Mouse (Mus musculus): Measurements from ENCODE around the gene Rtkn. TPM values are rescaled to one million over a fixed set of nuclear protein-coding genes. Genes with fewer than 3 reads are reported as not detected.
A peak's percentile ranks its signal among the peaks of the same experiment; 100 is the strongest.

Rtkn gene
- polyA plus RNA-seq, 1 experiment from 2014 or later: 74.1 TPM

DNA sequence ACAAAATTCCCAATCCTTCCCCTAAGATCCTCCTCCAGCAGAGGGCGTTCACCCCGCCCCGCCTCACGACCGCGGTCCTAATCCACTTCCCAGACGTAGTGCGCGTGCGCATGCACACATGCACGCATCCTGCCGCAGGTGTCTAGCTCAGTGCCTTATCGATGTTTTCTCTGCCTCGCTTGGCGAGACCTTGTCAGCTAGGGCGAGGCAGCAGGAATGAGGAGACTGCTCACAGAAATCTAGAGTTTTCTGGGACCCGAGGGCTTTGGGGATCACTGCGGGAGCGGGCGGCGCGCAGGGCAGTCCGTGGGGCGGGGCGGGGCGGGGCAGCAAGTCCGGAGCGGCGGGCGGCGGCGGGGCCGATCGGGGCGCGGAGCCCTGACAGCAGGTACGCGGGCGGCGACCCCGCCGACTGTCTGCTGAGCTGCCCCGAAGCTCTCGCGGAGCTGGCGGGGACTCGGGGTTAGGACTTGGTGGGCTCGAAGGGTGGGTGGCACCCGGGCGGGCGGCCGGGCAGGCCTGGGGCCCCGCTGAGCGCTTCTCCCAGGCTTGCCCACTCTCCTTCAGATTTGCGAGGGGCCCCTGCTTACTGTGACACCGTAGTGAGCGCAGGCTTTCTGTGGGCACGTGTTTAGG is 30.5 kb downstream of the Rtkn start, which contains the start of gene Dctn1:
Gene Dctn1, plus strand, starts transcription at position 314 of the 636 bp plus-strand sequence.
- Histone ChIP-seq H3K27ac (peak within 1 kb of the TSS; percentile 80), H3K9ac (peak within 1 kb of the TSS; percentile 87), H3K4me1 (peaks cover 53% of the 10 kb centered on the region), H3K4me2 (replicated peaks) (peak within 1 kb of the TSS; percentile 84), H3K36me3 (no peaks in the 10 kb centered on the region), H3K9me3 (no peaks in the 10 kb centered on the region), H3K27me3 (peaks cover 23% of the 10 kb centered on the region), H3K4me3 (peak within 1 kb of the TSS; percentile 78)
- under 1% methylated on average over 44 of the region's 58 CpGs for WGBS
- peak; percentile 86 for ATAC-seq (ENCODE audit: low FRiP score, low read depth)

GRCm38 (mm10) chr6:83166243-83166630 is 31.0 kb downstream of the Rtkn start:
- peak overlapping the region; percentile 80; the same call in 1 of the 2 replicates for H3K27ac ChIP-seq
- no peaks in the 10 kb centered on the region for H3K9me3 ChIP-seq
- WGBS: under 1% methylated on average over 12 of the region's 12 CpGs
- H3K4me1 ChIP-seq: peaks cover 50% of the 10 kb centered on the region
- H3K27me3 ChIP-seq: peaks cover 17% of the 10 kb centered on the region
- H3K4me3 ChIP-seq: peak overlapping the region; percentile 78
- no peaks in the 10 kb centered on the region for H3K36me3 ChIP-seq
- ATAC-seq (ENCODE audit: low FRiP score, low read depth): peak; percentile 34
- H3K9ac ChIP-seq: peak overlapping the region; percentile 87
- peak overlapping the region; percentile 84 for H3K4me2 ChIP-seq (replicated peaks)

DNA sequence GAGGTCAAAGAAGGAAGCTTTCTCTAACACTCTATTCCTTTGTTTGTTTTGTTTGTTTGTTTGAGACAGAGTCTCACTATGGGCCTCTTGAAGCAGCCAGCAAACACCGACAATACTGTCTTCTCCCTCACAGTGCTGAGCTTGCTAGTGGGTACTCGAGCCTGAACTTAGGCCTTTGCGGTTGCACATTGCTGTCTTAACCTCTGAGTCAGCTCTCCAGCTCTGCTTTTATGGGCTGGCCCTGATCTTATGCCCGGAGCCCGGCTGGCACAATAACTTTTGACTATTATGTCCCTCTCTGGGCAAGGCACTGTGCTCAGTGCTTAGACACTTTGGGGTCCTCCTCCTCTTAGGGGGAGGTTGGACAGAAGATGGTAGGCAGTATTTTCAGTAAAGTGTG is 34.6 kb downstream of the Rtkn start:
- H3K9me3 ChIP-seq: no peaks in the 10 kb centered on the region
- peaks cover 33% of the 10 kb centered on the region for H3K4me1 ChIP-seq
- H3K27ac ChIP-seq: no peak overlapping the region
- H3K4me2 ChIP-seq (replicated peaks): no peak overlapping the region
- 81% methylated on average over 5 of the region's 5 CpGs for WGBS
- H3K9ac ChIP-seq: peak overlapping the region; percentile 14; the same call in 1 of the 2 replicates
- no peak for ATAC-seq (ENCODE audit: low FRiP score, low read depth)
- no peaks in the 10 kb centered on the region for H3K27me3 ChIP-seq
- no peak overlapping the region for H3K4me3 ChIP-seq
- no peaks in the 10 kb centered on the region for H3K36me3 ChIP-seq

- no peak overlapping the region for H3K4me2 ChIP-seq (replicated peaks)
- H3K4me1 ChIP-seq: peaks cover 29% of the 10 kb centered on the region
- H3K36me3 ChIP-seq: peaks cover 3% of the 10 kb centered on the region
- 83% methylated on average over 5 of the region's 5 CpGs for WGBS
- no peak for ATAC-seq (ENCODE audit: low FRiP score, low read depth)
- H3K9ac ChIP-seq: peak overlapping the region; percentile 2; the same call in 1 of the 2 replicates
- H3K27ac ChIP-seq: no peak overlapping the region
- H3K9me3 ChIP-seq: no peaks in the 10 kb centered on the region
- H3K4me3 ChIP-seq: no peak overlapping the region
- H3K27me3 ChIP-seq: no peaks in the 10 kb centered on the region
These were observed 35.8 kb downstream of the Rtkn start for GRCm38 (mm10) chr6:83171063-83171462.

DNA sequence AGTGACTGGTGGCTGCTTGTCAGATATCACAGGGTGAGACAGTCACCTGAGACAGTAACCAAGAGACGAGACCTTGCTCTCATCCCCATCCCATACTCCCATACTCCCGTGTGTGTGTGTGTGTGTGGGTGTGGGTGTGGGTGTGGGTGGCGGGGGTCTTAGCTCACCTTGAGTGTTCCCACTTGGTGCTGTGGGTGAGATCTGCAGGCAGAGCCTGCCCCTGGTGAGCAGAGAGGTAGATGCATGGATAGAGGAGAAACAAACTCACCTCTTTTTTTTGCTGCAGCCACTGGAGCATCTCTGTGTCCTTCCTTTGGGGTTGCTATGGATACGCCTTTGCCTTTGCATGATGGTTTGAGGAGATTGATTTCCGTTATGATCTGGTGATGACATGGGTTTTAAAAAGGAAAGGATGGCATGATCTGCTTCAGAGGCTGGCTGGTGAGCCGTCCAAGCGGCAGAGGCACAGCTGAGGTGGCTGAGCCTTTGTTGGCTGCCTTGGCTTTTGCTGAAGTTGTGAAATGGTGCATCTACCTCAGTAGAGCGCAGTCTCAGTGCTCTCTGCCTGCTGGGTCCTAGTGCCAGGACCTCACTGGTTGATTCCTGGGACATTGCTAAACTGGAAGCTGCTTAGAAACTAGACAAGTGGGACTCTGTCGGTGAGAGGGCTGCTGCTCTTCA is 37.1 kb downstream of the Rtkn start:
- H3K4me1 ChIP-seq: peaks cover 19% of the 10 kb centered on the region
- H3K4me2 ChIP-seq (replicated peaks): no peak overlapping the region
- no peak overlapping the region for H3K4me3 ChIP-seq
- no peaks in the 10 kb centered on the region for H3K27me3 ChIP-seq
- peaks cover 10% of the 10 kb centered on the region for H3K36me3 ChIP-seq
- no peaks in the 10 kb centered on the region for H3K9me3 ChIP-seq
- H3K27ac ChIP-seq: no peak overlapping the region
- ATAC-seq (ENCODE audit: low FRiP score, low read depth): no peak
- 66% methylated on average over 9 of the region's 9 CpGs for WGBS
- no peak overlapping the region for H3K9ac ChIP-seq

DNA sequence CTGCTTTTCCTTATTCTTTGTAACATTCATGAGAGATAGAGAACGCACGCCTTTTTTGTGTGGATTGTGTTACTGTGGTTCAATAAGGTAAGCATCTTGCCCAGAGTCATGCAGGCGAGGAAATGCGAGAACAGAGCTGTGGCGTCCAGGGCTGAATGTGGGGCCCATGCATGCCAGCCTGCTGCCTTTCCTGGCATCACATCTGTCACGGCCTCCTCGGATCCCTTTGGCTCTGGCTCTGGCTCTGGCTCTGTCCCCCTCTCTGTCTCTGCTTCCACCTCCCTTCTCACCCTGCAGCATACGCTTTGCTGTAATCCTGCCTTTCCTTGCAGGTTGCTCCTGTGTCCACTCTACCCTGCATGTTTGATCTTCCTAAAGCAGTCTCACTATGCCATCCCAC is 40.7 kb downstream of the Rtkn start:
- peaks cover 14% of the 10 kb centered on the region for H3K4me1 ChIP-seq
- no peak overlapping the region for H3K4me2 ChIP-seq (replicated peaks)
- no peaks in the 10 kb centered on the region for H3K9me3 ChIP-seq
- no peak overlapping the region for H3K9ac ChIP-seq
- H3K36me3 ChIP-seq: peaks cover 12% of the 10 kb centered on the region
- 83% methylated on average over 8 of the region's 8 CpGs for WGBS
- H3K4me3 ChIP-seq: no peak overlapping the region
- no peak overlapping the region for H3K27ac ChIP-seq
- H3K27me3 ChIP-seq: no peaks in the 10 kb centered on the region
- no peak for ATAC-seq (ENCODE audit: low FRiP score, low read depth)

DNA sequence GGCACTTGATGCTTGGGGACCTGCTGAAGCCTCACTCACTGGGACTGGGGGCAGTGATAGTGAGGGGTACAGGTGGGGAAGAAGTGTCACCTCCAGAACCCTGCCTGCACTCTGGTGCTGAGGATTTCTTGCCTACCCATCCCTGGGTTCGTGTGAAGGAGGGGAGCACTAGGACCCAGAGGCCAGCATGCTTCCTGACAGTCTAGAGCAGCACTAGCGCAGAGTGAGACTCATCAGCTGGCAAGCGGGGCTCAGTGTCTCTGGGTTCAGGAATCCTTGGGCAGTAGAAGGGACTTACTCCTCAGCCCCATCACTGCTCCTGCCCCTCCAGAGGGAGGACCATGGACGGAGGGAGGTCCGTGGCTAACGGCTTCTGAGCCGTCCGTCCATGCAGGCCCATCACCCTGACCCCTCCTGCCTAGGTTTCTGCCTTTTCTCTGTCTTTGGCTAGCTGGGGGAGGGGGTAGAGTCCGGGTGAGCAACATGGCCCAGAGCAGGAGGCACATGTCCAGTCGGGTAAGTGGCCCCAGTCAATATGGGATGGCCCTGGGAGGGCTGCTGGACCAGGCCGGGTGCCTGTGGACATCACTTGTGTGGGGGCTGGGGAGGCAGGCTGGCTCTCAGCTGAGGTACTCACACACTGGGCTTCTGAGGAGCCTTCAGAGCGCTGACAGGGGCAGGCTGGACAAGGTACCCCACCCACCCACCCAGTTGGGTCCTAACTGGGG is 44.3 kb downstream of the Rtkn start:
- 24% methylated on average over 12 of the region's 12 CpGs for WGBS
- ATAC-seq (ENCODE audit: low FRiP score, low read depth): peak; percentile 34; the same call in 1 of the 2 replicates
- peaks cover 14% of the 10 kb centered on the region for H3K4me1 ChIP-seq
- H3K4me3 ChIP-seq: peak overlapping the region; percentile 36
- no peaks in the 10 kb centered on the region for H3K9me3 ChIP-seq
- peaks cover 37% of the 10 kb centered on the region for H3K36me3 ChIP-seq
- H3K4me2 ChIP-seq (replicated peaks): peak overlapping the region; percentile 67
- H3K9ac ChIP-seq: peak overlapping the region; percentile 68
- no peak overlapping the region for H3K27ac ChIP-seq
- H3K27me3 ChIP-seq: no peaks in the 10 kb centered on the region

DNA sequence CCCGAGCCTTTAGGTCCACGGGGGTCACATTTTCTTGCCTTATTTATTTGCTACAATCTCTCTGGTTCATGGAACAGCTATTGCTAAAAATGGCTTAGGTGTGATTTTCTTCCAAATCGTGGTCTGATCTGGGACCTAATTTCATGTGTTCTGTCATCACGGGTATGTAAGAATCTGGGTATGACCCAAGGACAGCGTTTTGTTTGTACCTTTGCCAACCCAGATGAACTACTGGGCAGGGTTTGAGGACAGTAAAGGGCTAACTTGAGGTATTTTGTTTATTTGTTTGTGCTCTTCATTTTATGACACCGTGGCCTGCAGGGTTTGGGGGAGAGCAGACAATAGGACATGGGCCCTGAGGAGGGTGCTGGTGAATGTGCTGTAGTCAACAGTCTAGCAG is 45.3 kb downstream of the Rtkn start:
- 68% methylated on average over 6 of the region's 6 CpGs for WGBS
- H3K9ac ChIP-seq: no peak overlapping the region
- no peak overlapping the region for H3K4me2 ChIP-seq (replicated peaks)
- peaks cover 41% of the 10 kb centered on the region for H3K36me3 ChIP-seq
- no peak for ATAC-seq (ENCODE audit: low FRiP score, low read depth)
- H3K27me3 ChIP-seq: no peaks in the 10 kb centered on the region
- no peak overlapping the region for H3K27ac ChIP-seq
- peaks cover 18% of the 10 kb centered on the region for H3K4me1 ChIP-seq
- H3K4me3 ChIP-seq: no peak overlapping the region
- H3K9me3 ChIP-seq: no peaks in the 10 kb centered on the region

DNA sequence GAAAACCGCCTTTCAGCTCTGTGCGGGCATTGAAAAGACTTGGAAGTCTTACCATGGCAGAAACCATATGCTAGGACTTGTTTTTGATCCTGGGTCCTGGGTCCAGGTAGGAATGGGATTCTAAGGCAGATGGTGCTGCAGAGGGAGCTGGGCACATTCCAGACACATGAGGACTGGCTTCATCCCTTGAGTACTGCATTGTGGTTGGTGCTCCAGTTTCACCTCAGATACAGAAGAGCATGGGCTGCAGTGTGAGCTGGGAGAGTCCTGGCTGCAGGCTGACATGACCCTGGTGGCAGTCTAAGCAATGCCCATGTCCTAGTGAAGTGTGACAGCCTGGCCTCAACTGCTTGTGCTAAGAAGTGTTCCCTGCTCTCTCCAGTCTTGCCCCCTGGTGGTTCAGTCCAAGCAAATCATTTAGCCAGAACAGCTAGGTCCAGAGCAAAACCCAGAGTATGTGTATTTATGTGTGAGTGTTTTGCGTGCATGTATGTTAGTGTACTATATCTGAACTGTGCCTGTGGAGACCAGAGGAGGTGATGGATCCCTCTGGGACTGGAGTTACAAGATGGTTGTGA is 49.7 kb downstream of the Rtkn start:
- H3K36me3 ChIP-seq: peaks cover 58% of the 10 kb centered on the region
- H3K4me1 ChIP-seq: peaks cover 28% of the 10 kb centered on the region
- no peak overlapping the region for H3K9ac ChIP-seq
- no peak overlapping the region for H3K27ac ChIP-seq
- H3K4me2 ChIP-seq (replicated peaks): no peak overlapping the region
- H3K27me3 ChIP-seq: no peaks in the 10 kb centered on the region
- H3K4me3 ChIP-seq: no peak overlapping the region
- no peak for ATAC-seq (ENCODE audit: low FRiP score, low read depth)
- H3K9me3 ChIP-seq: no peaks in the 10 kb centered on the region
- WGBS: 86% methylated on average over 3 of the region's 3 CpGs

GRCm38 (mm10) chr6:83185895-83186861 is 50.9 kb downstream of the Rtkn start:
- Histone ChIP-seq H3K4me2 (replicated peaks) (peak overlapping the region; percentile 62), H3K9ac (peak overlapping the region; percentile 62), H3K4me3 (peak overlapping the region; percentile 32), H3K27ac (no peak overlapping the region; the same call in 1 of the 2 replicates), H3K36me3 (peaks cover 70% of the 10 kb centered on the region), H3K9me3 (no peaks in the 10 kb centered on the region), H3K4me1 (peaks cover 25% of the 10 kb centered on the region), H3K27me3 (no peaks in the 10 kb centered on the region)
- 7% methylated on average over 25 of the region's 25 CpGs for WGBS
- peak; percentile 78; the same call in 1 of the 2 replicates for ATAC-seq (ENCODE audit: low FRiP score, low read depth)

- Histone ChIP-seq H3K4me2 (replicated peaks) (0 out of 2 replicates have a peak overlapping the region, but pooled peaks have one; percentile 3), H3K36me3 (peaks cover 78% of the 10 kb centered on the region), H3K27me3 (no peaks in the 10 kb centered on the region), H3K9me3 (no peaks in the 10 kb centered on the region), H3K4me3 (no peak overlapping the region), H3K4me1 (peaks cover 25% of the 10 kb centered on the region), H3K9ac (peak overlapping the region; percentile 62; the same call in 1 of the 2 replicates), H3K27ac (peak overlapping the region; percentile 6; the same call in 1 of the 2 replicates)
- 60% methylated on average over 2 of the region's 2 CpGs for WGBS
- ATAC-seq (ENCODE audit: low FRiP score, low read depth): no peak
These were observed 51.7 kb downstream of the Rtkn start for GRCm38 (mm10) chr6:83186946-83187345.

Measured in limb, embryonic 13.5 days (tissue).